Mouse (Mus musculus) liver, embryonic 12.5 days (tissue): ENCODE results near the gene Tmcc3. TPM values are rescaled to one million over a fixed set of nuclear protein-coding genes. Genes with fewer than 3 reads are reported as not detected.

Experiments
- ATAC-seq: fragments of 200-750 bp; cut with Nextera tagmentation; 2 replicates; pipeline ENCODE4 v1.8.0; 2017; ENCODE audit warnings: moderate number of reproducible peaks, mild to moderate bottlenecking, moderate library complexity
- H3K27ac ChIP-seq: fragments of 300-500 bp; sonication (generic); 2 replicates; pipeline ENCODE4 v1.5.1; 2016; ENCODE audit warnings: mild to moderate bottlenecking
- H3K27me3 ChIP-seq: fragments of 300-500 bp; sonication (generic); replicated peaks from 2 replicates; pipeline ENCODE4 v1.6.1; 2016; ENCODE audit warnings: mild to moderate bottlenecking, moderate library complexity
- H3K36me3 ChIP-seq: fragments of 300-500 bp; sonication (generic); 2 replicates; pipeline ENCODE4 v1.6.1; 2016; ENCODE audit warnings: mild to moderate bottlenecking, moderate library complexity
- H3K4me1 ChIP-seq: fragments of 300-500 bp; sonication (generic); 2 replicates; pipeline ENCODE4 v1.6.1; 2016
- H3K4me2 ChIP-seq: fragments of 300-500 bp; sonication (generic); 2 replicates; pipeline ENCODE4 v1.6.1; 2016; ENCODE audit warnings: mild to moderate bottlenecking, moderate library complexity
- H3K4me3 ChIP-seq: fragments of 300-500 bp; sonication (generic); 2 replicates; pipeline ENCODE4 v1.5.1; 2016; ENCODE audit warnings: mild to moderate bottlenecking, moderate library complexity
- H3K9ac ChIP-seq: fragments of 300-500 bp; sonication (generic); 2 replicates; pipeline ENCODE4 v1.6.1; 2016; ENCODE audit warnings: mild to moderate bottlenecking, moderate library complexity
- H3K9me3 ChIP-seq: fragments of 300-500 bp; sonication (generic); replicated peaks from 2 replicates; pipeline ENCODE4 v1.6.1; 2016; ENCODE audit warnings: mild to moderate bottlenecking, moderate library complexity
- WGBS: fragments of 180-500 bp; shearing (Covaris S2); methylation state at CpG from one replicate; pipeline ENCODE4 v1.1.7; 2016; ENCODE audit not compliant: insufficient replicate concordance; 5-methylcytosine and 5-hydroxymethylcytosine counted together
- polyA plus RNA-seq: library from polyadenylated mRNA; unstranded; fragments of >200 nt; fragmentation: Nextera tagmentation; extraction: Ambion mirVana; gene quantifications from 2 replicates; pipeline ENCODE4 v1.2.1, GENCODE M21; 2016

The Tmcc3 gene
- polyA plus RNA-seq, 1 experiment from 2014 or later: 3.7 TPM

GRCm38 (mm10) chr10:94380082-94380481 is 68.3 kb downstream of the Tmcc3 start:
- 81% methylated on average over 2 of the region's 2 CpGs for WGBS
- no peak overlapping the region for H3K4me3 ChIP-seq
- no peaks in the 10 kb centered on the region for H3K4me1 ChIP-seq
- H3K27me3 ChIP-seq: no peaks in the 10 kb centered on the region
- no peak overlapping the region for H3K27ac ChIP-seq
- H3K36me3 ChIP-seq: no peaks in the 10 kb centered on the region
- no peaks in the 10 kb centered on the region for H3K9me3 ChIP-seq
- H3K4me2 ChIP-seq: no peak overlapping the region
- no peak for ATAC-seq
- no peak overlapping the region for H3K9ac ChIP-seq

- no peak for ATAC-seq
- Histone ChIP-seq H3K9me3 (0 out of 2 replicates have a peak, but pooled peaks cover 6% of the 10 kb centered on the region), H3K4me3 (no peak overlapping the region), H3K36me3 (no peaks in the 10 kb centered on the region), H3K27ac (no peak overlapping the region), H3K4me2 (no peak overlapping the region), H3K9ac (no peak overlapping the region), H3K27me3 (no peaks in the 10 kb centered on the region), H3K4me1 (no peaks in the 10 kb centered on the region)
- 62% methylated on average over 9 of the region's 9 CpGs for WGBS
These were observed 69.1 kb downstream of the Tmcc3 start for GRCm38 (mm10) chr10:94380662-94381392.

GRCm38 (mm10) chr10:94381393-94381740 is 69.6 kb downstream of the Tmcc3 start:
- Histone ChIP-seq H3K9ac (no peak overlapping the region), H3K4me1 (no peaks in the 10 kb centered on the region), H3K27ac (no peak overlapping the region), H3K4me3 (no peak overlapping the region), H3K27me3 (no peaks in the 10 kb centered on the region), H3K9me3 (0 out of 2 replicates have a peak, but pooled peaks cover 8% of the 10 kb centered on the region), H3K36me3 (no peaks in the 10 kb centered on the region), H3K4me2 (no peak overlapping the region)
- no peak for ATAC-seq
- WGBS: 48% methylated on average over 4 of the region's 4 CpGs

GRCm38 (mm10) chr10:94382618-94383017 is 70.9 kb downstream of the Tmcc3 start:
- WGBS: 85% methylated on average over 14 of the region's 14 CpGs
- H3K9me3 ChIP-seq: 0 out of 2 replicates have a peak, but pooled peaks cover 8% of the 10 kb centered on the region
- no peaks in the 10 kb centered on the region for H3K36me3 ChIP-seq
- no peak overlapping the region for H3K4me2 ChIP-seq
- H3K9ac ChIP-seq: no peak overlapping the region
- H3K4me1 ChIP-seq: no peaks in the 10 kb centered on the region
- no peak for ATAC-seq
- no peak overlapping the region for H3K4me3 ChIP-seq
- H3K27me3 ChIP-seq: no peaks in the 10 kb centered on the region
- no peak overlapping the region for H3K27ac ChIP-seq

- WGBS: 68% methylated on average over 6 of the region's 6 CpGs
- H3K4me3 ChIP-seq: no peak overlapping the region
- no peaks in the 10 kb centered on the region for H3K27me3 ChIP-seq
- H3K4me2 ChIP-seq: no peak overlapping the region
- ATAC-seq: no peak
- H3K27ac ChIP-seq: no peak overlapping the region
- H3K9me3 ChIP-seq: 0 out of 2 replicates have a peak, but pooled peaks cover 8% of the 10 kb centered on the region
- no peak overlapping the region for H3K9ac ChIP-seq
- H3K4me1 ChIP-seq: no peaks in the 10 kb centered on the region
- no peaks in the 10 kb centered on the region for H3K36me3 ChIP-seq
These were observed 71.8 kb downstream of the Tmcc3 start for GRCm38 (mm10) chr10:94383565-94383964.

GRCm38 (mm10) chr10:94389219-94389618 is 77.5 kb downstream of the Tmcc3 start:
- no peak overlapping the region for H3K4me2 ChIP-seq
- H3K4me1 ChIP-seq: 0 out of 2 replicates have a peak, but pooled peaks cover 2% of the 10 kb centered on the region
- H3K4me3 ChIP-seq: no peak overlapping the region
- WGBS: 37% methylated on average over 6 of the region's 6 CpGs
- no peaks in the 10 kb centered on the region for H3K27me3 ChIP-seq
- 0 out of 2 replicates have a peak, but pooled peaks cover 8% of the 10 kb centered on the region for H3K9me3 ChIP-seq
- ATAC-seq: no peak
- no peaks in the 10 kb centered on the region for H3K36me3 ChIP-seq
- no peak overlapping the region for H3K9ac ChIP-seq
- no peak overlapping the region for H3K27ac ChIP-seq

- WGBS: 73% methylated on average over 5 of the region's 5 CpGs
- H3K9me3 ChIP-seq: 0 out of 2 replicates have a peak, but pooled peaks cover under 1% of the 10 kb centered on the region
- no peak overlapping the region for H3K4me3 ChIP-seq
- no peak for ATAC-seq
- H3K4me1 ChIP-seq: 0 out of 2 replicates have a peak, but pooled peaks cover 2% of the 10 kb centered on the region
- H3K36me3 ChIP-seq: no peaks in the 10 kb centered on the region
- no peak overlapping the region for H3K9ac ChIP-seq
- H3K4me2 ChIP-seq: no peak overlapping the region
- H3K27ac ChIP-seq: no peak overlapping the region
- no peaks in the 10 kb centered on the region for H3K27me3 ChIP-seq
These were observed 79.3 kb downstream of the Tmcc3 start for GRCm38 (mm10) chr10:94391049-94391448.

- Histone ChIP-seq H3K27ac (no peak overlapping the region), H3K36me3 (no peaks in the 10 kb centered on the region), H3K4me2 (no peak overlapping the region), H3K9ac (no peak overlapping the region), H3K9me3 (no peaks in the 10 kb centered on the region), H3K4me3 (no peak overlapping the region), H3K4me1 (0 out of 2 replicates have a peak, but pooled peaks cover 2% of the 10 kb centered on the region), H3K27me3 (no peaks in the 10 kb centered on the region)
- no peak for ATAC-seq
These were observed 82.5 kb downstream of the Tmcc3 start for GRCm38 (mm10) chr10:94394286-94394685.

GRCm38 (mm10) chr10:94397833-94398596 is 86.3 kb downstream of the Tmcc3 start:
- Histone ChIP-seq H3K4me3 (no peak overlapping the region), H3K9ac (no peak overlapping the region), H3K27me3 (no peaks in the 10 kb centered on the region), H3K36me3 (no peaks in the 10 kb centered on the region), H3K9me3 (no peaks in the 10 kb centered on the region), H3K4me1 (no peaks in the 10 kb centered on the region), H3K4me2 (no peak overlapping the region), H3K27ac (no peak overlapping the region)
- WGBS: 67% methylated on average over 11 of the region's 11 CpGs
- no peak for ATAC-seq

- H3K9me3 ChIP-seq: no peaks in the 10 kb centered on the region
- no peak overlapping the region for H3K4me3 ChIP-seq
- no peak overlapping the region for H3K27ac ChIP-seq
- ATAC-seq: no peak
- WGBS: 78% methylated on average over 8 of the region's 8 CpGs
- no peaks in the 10 kb centered on the region for H3K36me3 ChIP-seq
- no peaks in the 10 kb centered on the region for H3K27me3 ChIP-seq
- no peak overlapping the region for H3K4me2 ChIP-seq
- H3K4me1 ChIP-seq: 0 out of 2 replicates have a peak, but pooled peaks cover 6% of the 10 kb centered on the region
- no peak overlapping the region for H3K9ac ChIP-seq
These were observed 89.1 kb downstream of the Tmcc3 start for GRCm38 (mm10) chr10:94400895-94401294.

- peaks cover 2% of the 10 kb centered on the region; the same call in 1 of the 2 replicates for H3K27me3 ChIP-seq
- 23% methylated on average over 3 of the region's 3 CpGs for WGBS
- 0 out of 2 replicates have a peak, but pooled peaks cover 6% of the 10 kb centered on the region for H3K4me1 ChIP-seq
- H3K4me3 ChIP-seq: no peak overlapping the region
- no peak overlapping the region for H3K9ac ChIP-seq
- no peaks in the 10 kb centered on the region for H3K36me3 ChIP-seq
- no peaks in the 10 kb centered on the region for H3K9me3 ChIP-seq
- no peak overlapping the region for H3K4me2 ChIP-seq
- H3K27ac ChIP-seq: no peak overlapping the region
- no peak for ATAC-seq
These were observed 93.7 kb downstream of the Tmcc3 start for GRCm38 (mm10) chr10:94405456-94405855.

GRCm38 (mm10) chr10:94406821-94407220 is 95.1 kb downstream of the Tmcc3 start:
- H3K4me2 ChIP-seq: no peak overlapping the region
- H3K9ac ChIP-seq: no peak overlapping the region
- H3K4me3 ChIP-seq: no peak overlapping the region
- H3K27ac ChIP-seq: no peak overlapping the region
- no peaks in the 10 kb centered on the region for H3K9me3 ChIP-seq
- WGBS: 72% methylated on average over 7 of the region's 7 CpGs
- H3K36me3 ChIP-seq: no peaks in the 10 kb centered on the region
- H3K4me1 ChIP-seq: 0 out of 2 replicates have a peak, but pooled peaks cover 6% of the 10 kb centered on the region
- no peak for ATAC-seq
- H3K27me3 ChIP-seq: peaks cover 2% of the 10 kb centered on the region; the same call in 1 of the 2 replicates
